Mouse (Mus musculus): ENCODE data around the gene Gpr82.

GRCm38 (mm10) chrX:13686589-13686988 lies 25.4 kb downstream of the Gpr82 start:
- no peak for TF ChIP-seq CTCF (conservative IDR thresholded peaks at IDR 0.05 in 1 of 2, IDR thresholded peaks at IDR 0.05 in 1 of 2; ENCODE audit: low read depth in 2 of 2, low read length in 2 of 2)
- no peak for TF ChIP-seq NELFE (IDR thresholded peaks at IDR 0.05; ENCODE audit: low read depth, low read length)
- TF ChIP-seq JUND (conservative IDR thresholded peaks at IDR 0.05; ENCODE audit: low read depth, low read length): no peak

All from CH12.LX (cell line).